Mouse (Mus musculus) ES-Bruce4 (cell line): ENCODE results near the gene Trem1.

Experiments
- CTCF ChIP-seq: IDR thresholded peaks from one replicate; pipeline ENCODE4 v1.8.1; 2011; ENCODE audit warnings: low read depth, low read length
- EP300 ChIP-seq: IDR thresholded peaks from 2 replicates; pipeline ENCODE4 v1.6.1; 2011; ENCODE audit warnings: low read depth, low read length; ENCODE audit not compliant: insufficient read depth
- POLR2A ChIP-seq: IDR thresholded peaks from one replicate; pipeline ENCODE4 v1.8.1; 2011; ENCODE audit warnings: low read length; ENCODE audit not compliant: insufficient read depth

GRCm38 (mm10) chr17:48278381-48278780, 45.8 kb downstream of the Trem1 start:
- TF ChIP-seq CTCF: no peak
- no peak for TF ChIP-seq EP300
- TF ChIP-seq POLR2A: no peak
